Mouse (Mus musculus): ENCODE results near the gene Trap1.

Gene Trap1

Small RNA genes within 50 kb of the gene (microRNA-seq; reads per million reads assigned to microRNA genes)
- 0 reads per million in 2 experiments for gene Gm23413
